Mouse (Mus musculus) cerebellum, adult 2 months (tissue): ENCODE measurements around the gene Kctd15.

Source experiments
- CTCF ChIP-seq: fragments of 200-500 bp; IDR thresholded peaks from 2 replicates; pipeline ENCODE4 v1.5.1; 2011; ENCODE audit warnings: low read depth, mild to moderate bottlenecking, control low read depth, low read length, moderate library complexity, borderline replicate concordance; ENCODE audit not compliant: insufficient read depth
- POLR2A ChIP-seq: fragments of 200-500 bp; IDR thresholded peaks from 2 replicates; pipeline ENCODE4 v1.6.1; 2011; ENCODE audit warnings: low read length, control low read depth, borderline replicate concordance; ENCODE audit not compliant: insufficient read depth

- TF ChIP-seq CTCF (no peak), POLR2A (no peak)
Measured at GRCm38 (mm10) chr7:34689028-34689427, 32.5 kb upstream of the Kctd15 start.
